Mouse (Mus musculus) left cerebral cortex, adult 8-10 months (tissue): Measurements from ENCODE around the gene Anp32e. TPM values are rescaled to one million over a fixed set of nuclear protein-coding genes. Genes with fewer than 3 reads are reported as not detected.
"Not testable (repeated sequence)": the region's sequence is repeated elsewhere in the genome, so short reads cannot be mapped to it uniquely, and the experiment has no call there.

Experiments used
- DNase-seq, 2 experiments: peaks; one replicate each; pipeline ENCODE4 v3.0.0; 2022; ENCODE audit warnings: low spot score in 2 of 2
- total RNA-seq, 4 experiments: library from RNA; stranded (reverse); gene quantifications; 2 replicates each; pipeline ENCODE4 v1.2.4; 2022

Anp32e gene
- total RNA-seq, 4 experiments from 2014 or later, result 95.2 to 110 (median 106) TPM

- DNase-seq, result no peak
These were observed 43.3 kb downstream of the Anp32e start for GRCm38 (mm10) chr3:95972251-95972872.

DNA sequence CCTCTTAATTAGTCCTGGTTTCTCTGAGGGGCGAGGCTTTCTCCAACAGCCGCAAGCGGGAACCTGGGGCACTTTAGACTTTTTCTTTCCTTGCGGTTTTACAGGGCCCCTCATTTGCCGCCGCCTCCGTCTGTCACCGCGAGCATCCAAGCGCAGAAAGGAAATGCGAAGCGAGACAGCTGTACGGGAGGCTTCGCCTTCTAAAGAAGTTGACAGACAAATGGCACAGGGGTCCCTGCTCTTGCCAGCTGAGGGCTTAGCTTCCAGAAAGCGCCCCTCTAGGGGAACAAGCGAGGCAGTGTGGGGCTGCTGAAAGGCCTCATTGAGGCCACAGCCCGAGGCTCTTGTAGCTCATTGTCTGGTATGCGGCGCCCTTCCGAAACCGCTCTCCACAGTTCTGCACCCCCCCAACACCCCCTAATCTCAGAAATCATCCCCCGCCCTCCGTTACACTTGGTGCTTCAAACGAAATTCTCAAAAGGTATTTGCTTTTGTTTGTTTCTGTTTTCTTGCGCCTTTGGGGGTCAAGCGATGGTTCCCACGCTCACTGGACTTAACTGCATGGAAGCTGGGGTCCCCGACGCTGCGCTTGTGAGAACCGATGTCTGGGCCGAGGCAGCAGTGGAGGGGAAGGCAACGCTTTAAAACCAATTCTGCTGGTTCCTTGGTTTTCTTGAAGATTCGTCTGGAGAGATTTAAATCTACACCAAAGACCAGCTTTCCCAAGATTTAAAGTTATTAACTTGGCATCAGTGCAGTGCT, 44.0 kb downstream of the Anp32e start:
- DNase-seq, result no peak

- no peak for DNase-seq
These were observed 48.0 kb downstream of the Anp32e start for GRCm38 (mm10) chr3:95977079-95977478.

DNA sequence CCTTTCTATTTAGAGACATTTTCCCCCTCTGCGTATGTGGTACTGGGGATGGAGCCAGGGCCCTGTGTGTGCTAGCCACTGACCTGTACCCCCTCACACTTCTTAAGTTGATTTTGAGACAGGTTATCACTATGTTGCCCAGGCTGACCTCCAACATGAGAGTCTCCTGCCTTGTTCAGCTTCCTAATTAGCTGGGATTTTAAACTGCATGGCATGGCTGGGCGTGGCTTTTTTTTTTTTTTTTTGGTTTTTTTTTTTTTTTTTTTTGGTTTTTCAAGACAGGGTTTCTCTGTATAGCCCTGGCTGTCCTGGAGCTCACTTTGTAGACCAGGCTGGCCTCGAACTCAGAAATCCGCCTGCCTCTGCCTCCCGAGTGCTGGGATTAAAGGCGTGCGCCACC, 48.5 kb downstream of the Anp32e start:
- DNase-seq, result not testable (repeated sequence)

- DNase-seq, result no peak
These were observed 49.2 kb downstream of the Anp32e start for GRCm38 (mm10) chr3:95978265-95978664.

DNA sequence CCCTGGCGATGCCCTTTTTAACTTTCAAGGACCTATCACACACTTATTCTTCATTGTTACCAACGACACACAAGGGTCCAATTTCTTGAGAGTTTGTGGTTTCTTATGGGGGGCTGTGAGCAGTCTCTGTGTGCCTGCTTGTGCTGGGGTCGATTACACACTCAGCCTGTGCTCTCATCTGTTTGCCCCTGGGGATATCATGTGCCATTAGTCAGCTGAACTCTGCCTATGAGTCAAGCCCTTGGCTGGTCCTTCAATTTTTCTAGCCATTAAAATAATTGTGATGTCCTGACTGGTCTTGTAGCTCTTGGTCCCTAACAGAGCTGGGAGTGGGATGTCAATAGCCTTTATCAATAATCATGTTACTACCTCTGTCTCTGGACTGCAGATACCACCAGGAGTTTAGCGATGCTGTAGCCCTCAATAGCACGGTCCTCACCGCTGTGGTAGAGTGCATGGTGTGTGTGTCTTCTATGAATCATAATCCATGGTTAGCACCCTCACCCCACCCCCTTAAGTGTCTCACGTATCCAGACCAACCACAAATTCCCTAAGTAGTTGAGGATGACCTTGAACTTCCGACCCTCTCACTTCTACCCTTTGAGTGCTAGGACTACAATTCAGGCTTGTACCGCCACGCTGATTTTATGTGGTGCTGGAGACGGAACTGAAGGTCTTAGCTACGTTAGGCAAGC, 51.4 kb downstream of the Anp32e start:
- no peak for DNase-seq

GRCm38 (mm10) chr3:95982129-95982528, 53.1 kb downstream of the Anp32e start:
- no peak for DNase-seq

DNA sequence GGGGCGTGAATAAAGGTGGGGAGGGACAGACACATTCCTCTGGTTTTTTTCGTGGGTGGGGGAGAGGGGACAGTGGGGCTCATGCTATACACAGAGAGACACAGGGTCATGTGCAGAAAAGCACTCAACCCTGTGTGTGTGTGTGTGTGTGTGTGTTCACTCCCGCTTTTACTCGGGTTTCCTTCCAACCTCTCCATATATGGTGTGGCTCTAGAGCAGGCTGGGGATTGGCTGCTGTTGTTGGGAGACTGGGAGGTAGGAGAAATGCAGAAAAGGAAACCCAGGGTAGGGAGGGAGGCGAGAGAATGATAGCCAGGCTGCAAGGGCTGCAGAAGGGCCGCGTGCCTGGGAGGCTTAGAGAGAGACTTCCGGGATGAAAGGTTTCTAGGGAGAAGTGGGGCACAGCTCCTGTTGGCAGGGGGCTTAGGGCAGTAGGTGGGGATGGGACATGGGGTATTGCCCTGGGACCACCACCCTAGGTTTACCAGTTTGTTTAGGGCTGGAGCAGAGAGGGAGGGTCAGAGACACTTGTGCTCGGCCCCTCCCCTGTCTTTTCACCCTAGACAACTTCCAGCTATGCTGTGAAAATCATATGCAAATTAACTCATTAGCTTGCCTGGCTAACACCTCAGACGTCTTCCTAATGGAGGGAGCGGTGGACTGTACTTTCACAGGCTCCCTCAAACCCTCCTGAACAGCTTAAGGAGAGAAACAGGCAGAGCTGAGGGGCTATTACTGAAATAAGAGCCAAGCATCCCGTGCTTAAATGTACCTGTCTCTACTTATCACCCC, 56.4 kb downstream of the Anp32e start:
- peak in 1 of 2 experiments; percentile 72 for DNase-seq

GRCm38 (mm10) chr3:95986001-95986622, 57.1 kb downstream of the Anp32e start:
- DNase-seq, result peak in 1 of 2 experiments; percentile 85

GRCm38 (mm10) chr3:95986984-95987383, 57.9 kb downstream of the Anp32e start:
- DNase-seq, result no peak

- DNase-seq, result no peak
These were observed 58.5 kb downstream of the Anp32e start for GRCm38 (mm10) chr3:95987386-95988110.

DNA sequence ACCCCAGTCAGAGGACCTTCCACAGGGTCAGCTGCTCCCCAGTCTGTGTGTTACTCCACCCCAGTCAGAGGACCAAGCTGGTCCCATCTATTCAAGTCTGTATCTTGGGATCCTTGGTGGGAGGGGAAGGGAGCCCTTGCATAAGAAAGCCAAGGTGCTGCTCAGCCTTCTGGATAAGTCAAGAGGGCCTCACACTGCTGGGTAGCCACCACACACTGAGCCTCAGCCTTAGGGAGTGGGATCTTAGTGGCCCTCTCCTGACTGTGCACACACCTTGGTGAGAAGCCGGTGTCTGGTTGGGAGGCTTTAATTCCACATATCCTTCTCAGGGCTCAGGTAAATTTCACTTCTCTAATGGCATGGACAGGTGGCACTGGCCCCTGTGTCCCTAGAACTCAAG, 59.1 kb downstream of the Anp32e start:
- no peak for DNase-seq

DNA sequence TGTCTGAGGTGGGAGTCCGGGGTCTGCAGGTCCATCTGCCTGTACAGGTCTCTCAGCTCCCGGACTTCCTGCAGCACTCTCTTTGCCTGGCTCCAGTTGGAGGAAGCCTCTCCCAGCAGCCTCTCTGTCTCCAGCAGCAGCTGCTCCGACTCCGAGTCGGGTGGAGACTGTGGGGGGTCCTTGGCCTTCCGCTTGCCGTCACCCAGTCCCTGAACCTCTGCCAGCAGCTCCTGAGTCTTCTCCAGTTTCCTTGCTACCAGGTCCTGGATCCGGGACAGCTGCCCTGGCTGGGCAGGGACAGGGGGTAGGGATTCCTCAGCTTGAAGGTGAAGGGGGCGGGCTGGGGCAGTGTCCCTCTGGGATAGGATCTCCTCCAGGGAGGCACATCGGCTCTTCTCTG, 59.9 kb downstream of the Anp32e start:
- DNase-seq, result no peak

DNA sequence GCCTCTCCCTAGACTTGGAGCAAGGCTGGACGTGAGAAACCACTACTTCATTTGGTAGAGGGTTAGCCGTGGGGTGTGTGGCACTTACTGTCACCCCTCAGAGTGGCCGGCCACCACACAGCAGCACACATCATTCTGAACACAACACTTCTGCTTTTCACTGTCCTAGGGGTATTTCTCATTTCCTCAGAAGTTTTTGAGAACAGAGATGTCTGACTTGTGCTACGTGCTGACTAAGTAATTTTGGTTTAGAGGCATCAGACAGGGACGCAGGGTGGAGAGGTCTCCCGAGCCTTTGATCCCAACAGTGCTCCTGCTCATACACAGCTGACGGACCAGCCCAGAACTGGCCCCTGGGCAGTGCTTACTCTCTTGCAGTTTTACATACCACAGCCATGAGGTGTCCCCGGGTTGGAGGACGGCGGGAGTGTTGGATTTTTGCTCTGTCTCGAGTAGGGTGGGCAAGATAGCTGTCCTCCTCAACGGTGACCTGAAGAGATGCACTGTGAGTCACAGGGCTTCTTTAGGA, 61.4 kb downstream of the Anp32e start:
- no peak for DNase-seq

DNA sequence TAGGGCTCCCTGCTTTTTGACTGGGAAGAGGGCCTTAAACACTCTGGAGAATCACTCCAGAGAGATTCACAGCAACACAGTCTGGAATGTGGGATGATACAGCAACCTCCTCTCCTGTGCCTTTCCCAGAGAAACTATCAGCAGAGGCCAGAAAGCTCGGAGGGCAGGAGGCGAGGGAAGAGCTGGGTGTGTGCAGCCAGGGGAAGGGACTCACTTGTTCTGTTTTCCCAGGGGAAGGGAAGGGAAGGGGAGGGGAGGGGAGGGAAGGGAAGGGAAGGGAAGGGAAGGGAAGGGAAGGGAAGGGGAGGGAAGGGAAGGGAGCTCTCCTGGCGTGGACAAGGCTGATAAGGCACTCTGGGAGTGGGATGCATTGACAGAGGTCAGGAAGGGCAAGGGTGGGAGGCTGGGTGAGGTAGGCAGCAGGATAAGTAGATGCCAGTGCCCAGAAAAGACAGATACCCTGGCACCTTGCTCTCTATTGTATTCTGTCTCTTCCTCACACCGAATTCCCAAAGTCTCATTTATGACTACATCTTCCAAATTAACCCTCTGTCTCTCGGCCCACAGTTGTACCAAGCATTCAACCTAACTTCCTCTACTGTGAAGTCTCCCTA, 64.1 kb downstream of the Anp32e start:
- DNase-seq, result no peak

DNA sequence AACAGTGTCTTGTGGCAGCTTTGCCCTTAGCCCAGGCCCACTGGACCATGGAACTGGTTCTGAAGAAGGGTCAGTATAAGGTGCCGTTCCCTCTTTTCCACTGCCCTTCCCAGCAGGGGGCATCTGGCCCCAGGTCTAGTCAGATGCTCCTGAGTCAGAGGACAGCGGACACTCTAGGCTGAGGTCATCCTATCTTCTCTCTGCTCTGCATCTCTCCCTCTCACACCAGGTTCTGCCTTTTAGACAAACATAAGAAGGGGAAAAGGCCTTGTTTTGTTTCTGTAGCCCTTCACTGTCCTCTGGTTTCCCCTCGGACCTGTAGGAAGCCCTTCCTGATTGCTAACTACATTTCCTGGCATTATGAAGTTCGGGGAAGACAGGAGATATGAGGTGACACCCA, 64.8 kb downstream of the Anp32e start:
- DNase-seq, result no peak

GRCm38 (mm10) chr3:95994381-95994846, 65.4 kb downstream of the Anp32e start:
- no peak for DNase-seq

- no peak for DNase-seq
These were observed 66.1 kb downstream of the Anp32e start for GRCm38 (mm10) chr3:95994975-95995801.
